Mouse (Mus musculus): ENCODE results near the gene Eif2s3x. TPM values are rescaled to one million over a fixed set of nuclear protein-coding genes. Genes with fewer than 3 reads are reported as not detected.

Gene Eif2s3x
- polyA plus RNA-seq, 1 experiment = 23.6 TPM

DNA sequence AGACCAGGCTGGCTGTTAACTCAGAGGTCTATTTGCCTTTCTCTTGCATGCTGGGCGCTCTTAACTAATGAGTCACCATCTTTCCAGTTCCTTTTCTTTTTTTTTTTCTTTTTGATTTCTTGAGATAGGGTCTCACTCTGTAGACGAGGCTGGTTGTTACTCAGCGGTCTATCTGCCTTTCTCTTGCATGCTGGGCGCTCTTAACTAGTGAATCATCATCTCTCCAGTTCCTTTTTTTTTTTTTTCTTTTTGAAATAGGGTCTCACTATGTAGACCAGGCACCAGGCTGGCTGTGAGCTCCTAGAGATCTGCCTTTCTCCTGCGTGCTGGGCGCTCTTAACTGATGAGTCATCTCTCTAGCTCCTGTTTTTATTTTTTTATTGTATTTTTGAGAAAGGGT, 43.3 kb downstream of the Eif2s3x start:
- H3K36me3 ChIP-seq (ENCODE audit: control insufficient read depth, insufficient read depth, low read length) = no peaks in the 10 kb centered on the region
- H3K27me3 ChIP-seq (ENCODE audit: control insufficient read depth, insufficient read depth, low read length) = no peaks in the 10 kb centered on the region
- H3K27ac ChIP-seq (ENCODE audit: insufficient read depth, low read length) = no peak overlapping the region
- no peak for DNase-seq (ENCODE audit: low read depth in 1 of 2, low spot score in 2 of 2)
- WGBS = 66% methylated on average over 6 of the region's 6 CpGs
- H3K4me3 ChIP-seq (ENCODE audit: extremely low read depth, insufficient read depth, insufficient read length) = no peak overlapping the region
- TF ChIP-seq CTCF (IDR thresholded peaks at IDR 0.05; ENCODE audit: extremely low read depth, insufficient read depth, insufficient read length, insufficient replicate concordance) (no peak), POLR2A (IDR thresholded peaks at IDR 0.05; ENCODE audit: low read depth, low read length) (no peak)
- no peaks in the 10 kb centered on the region for H3K4me1 ChIP-seq (ENCODE audit: control insufficient read depth, insufficient read depth, insufficient read length)

DNA sequence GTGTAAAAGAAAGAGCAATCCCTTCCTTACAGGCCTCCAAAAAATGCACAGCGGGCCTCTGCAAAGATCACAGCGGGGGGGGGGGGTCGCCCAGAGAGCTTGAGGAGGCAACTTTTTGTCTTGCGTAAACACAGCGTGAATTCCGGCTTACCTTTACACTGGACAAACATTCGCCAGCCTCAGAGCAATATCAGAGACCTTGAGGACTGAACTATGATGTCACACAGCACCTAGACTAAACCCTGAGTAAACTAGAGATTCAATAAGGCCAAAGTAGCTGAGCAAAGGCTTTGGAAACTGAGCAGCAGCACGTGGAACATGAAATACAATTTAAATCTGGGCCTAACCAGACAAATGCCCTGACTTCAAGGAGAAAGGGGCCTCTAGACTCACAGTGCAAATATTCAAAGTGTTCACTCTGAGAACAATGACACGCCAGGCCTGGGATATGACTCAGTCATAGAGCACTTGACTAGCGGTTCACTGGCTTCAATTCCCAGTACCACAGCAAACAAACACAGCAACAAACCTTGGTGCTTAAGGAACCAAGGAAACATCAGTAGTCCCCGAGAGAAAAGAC, 60.3 kb downstream of the Eif2s3x start:
- H3K4me3 ChIP-seq (ENCODE audit: extremely low read depth, insufficient read depth, insufficient read length) = no peak overlapping the region
- 67% methylated on average over 11 of the region's 11 CpGs for WGBS
- H3K27me3 ChIP-seq (ENCODE audit: control insufficient read depth, insufficient read depth, low read length) = no peaks in the 10 kb centered on the region
- no peak for DNase-seq (ENCODE audit: low read depth in 1 of 2, low spot score in 2 of 2)
- no peaks in the 10 kb centered on the region for H3K4me1 ChIP-seq (ENCODE audit: control insufficient read depth, insufficient read depth, insufficient read length)
- TF ChIP-seq POLR2A (IDR thresholded peaks at IDR 0.05; ENCODE audit: low read depth, low read length) = no peak
- no peak for TF ChIP-seq CTCF (IDR thresholded peaks at IDR 0.05; ENCODE audit: extremely low read depth, insufficient read depth, insufficient read length, insufficient replicate concordance)
- no peak overlapping the region for H3K27ac ChIP-seq (ENCODE audit: insufficient read depth, low read length)
- H3K36me3 ChIP-seq (ENCODE audit: control insufficient read depth, insufficient read depth, low read length) = no peaks in the 10 kb centered on the region

DNA sequence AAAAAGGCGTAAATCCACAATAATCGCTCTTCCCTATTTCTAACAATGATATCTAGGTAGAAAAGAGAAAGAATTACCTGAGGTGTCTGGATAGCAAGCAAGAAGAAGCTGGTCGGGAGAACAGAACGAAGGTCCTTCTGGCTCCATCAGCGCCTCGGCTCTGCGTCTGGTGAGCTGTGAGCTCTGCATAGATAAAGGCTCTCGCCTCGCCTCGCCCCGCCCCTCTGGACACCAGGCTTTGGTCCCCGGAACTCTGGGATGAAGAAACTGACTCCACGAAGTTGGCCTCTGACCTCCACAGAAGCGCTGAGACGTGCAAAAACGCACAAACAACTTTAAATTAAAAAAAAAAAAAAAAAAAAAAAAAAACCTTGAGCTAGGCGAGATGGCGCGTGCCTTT, 62.2 kb downstream of the Eif2s3x start:
- H3K27me3 ChIP-seq (ENCODE audit: control insufficient read depth, insufficient read depth, low read length) = no peaks in the 10 kb centered on the region
- no peaks in the 10 kb centered on the region for H3K36me3 ChIP-seq (ENCODE audit: control insufficient read depth, insufficient read depth, low read length)
- 89% methylated on average over 19 of the region's 19 CpGs for WGBS
- TF ChIP-seq POLR2A (IDR thresholded peaks at IDR 0.05; ENCODE audit: low read depth, low read length) (no peak), CTCF (IDR thresholded peaks at IDR 0.05; ENCODE audit: extremely low read depth, insufficient read depth, insufficient read length, insufficient replicate concordance) (no peak)
- no peaks in the 10 kb centered on the region for H3K4me1 ChIP-seq (ENCODE audit: control insufficient read depth, insufficient read depth, insufficient read length)
- H3K27ac ChIP-seq (ENCODE audit: insufficient read depth, low read length) = no peak overlapping the region
- DNase-seq (ENCODE audit: low read depth in 1 of 2, low spot score in 2 of 2) = no peak
- no peak overlapping the region for H3K4me3 ChIP-seq (ENCODE audit: extremely low read depth, insufficient read depth, insufficient read length)

DNA sequence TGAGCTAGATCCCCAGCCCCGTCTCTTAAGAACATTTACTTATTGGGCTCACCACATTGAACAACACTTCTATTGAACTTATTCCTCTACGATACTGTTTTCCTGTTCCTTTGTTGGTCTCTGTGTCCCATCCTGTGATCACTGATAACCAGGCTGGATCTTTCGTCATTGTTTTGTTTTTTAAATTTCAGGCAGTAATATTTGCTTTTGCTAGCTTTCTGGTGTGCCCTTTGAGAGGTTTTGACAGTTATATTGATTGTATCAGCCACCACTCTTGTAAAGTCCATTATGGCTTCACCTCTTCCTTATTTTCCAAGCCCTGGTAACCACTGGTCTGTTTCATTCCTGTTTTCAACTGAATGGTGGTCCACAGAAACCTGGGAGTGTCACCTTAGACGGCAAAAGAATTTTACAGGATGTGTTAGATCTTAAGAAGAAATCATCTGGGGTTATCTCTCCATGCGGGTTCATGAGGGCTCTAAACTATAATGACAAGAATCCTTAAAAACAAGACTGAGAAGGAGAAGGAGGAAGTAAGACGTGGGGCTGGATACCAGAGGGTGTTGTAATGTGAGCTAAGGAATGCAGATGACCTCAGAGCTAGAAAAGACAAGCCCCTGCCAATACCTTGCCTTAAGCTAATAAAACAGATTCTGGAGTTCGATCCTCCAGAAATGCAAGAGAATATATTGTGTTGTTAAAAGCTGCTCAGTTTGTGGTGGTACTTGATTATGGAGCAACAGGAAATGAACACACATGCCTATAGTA, 70.5 kb downstream of the Eif2s3x start:
- Histone ChIP-seq H3K27me3 (ENCODE audit: control insufficient read depth, insufficient read depth, low read length) (no peaks in the 10 kb centered on the region), H3K4me1 (ENCODE audit: control insufficient read depth, insufficient read depth, insufficient read length) (no peaks in the 10 kb centered on the region), H3K4me3 (ENCODE audit: extremely low read depth, insufficient read depth, insufficient read length) (no peak overlapping the region), H3K27ac (ENCODE audit: insufficient read depth, low read length) (no peak overlapping the region), H3K36me3 (ENCODE audit: control insufficient read depth, insufficient read depth, low read length) (no peaks in the 10 kb centered on the region)
- TF ChIP-seq POLR2A (IDR thresholded peaks at IDR 0.05; ENCODE audit: low read depth, low read length) = no peak
- no peak for TF ChIP-seq CTCF (IDR thresholded peaks at IDR 0.05; ENCODE audit: extremely low read depth, insufficient read depth, insufficient read length, insufficient replicate concordance)
- WGBS = 68% methylated on average over 7 of the region's 7 CpGs
- DNase-seq (ENCODE audit: low read depth in 1 of 2, low spot score in 2 of 2) = no peak

DNA sequence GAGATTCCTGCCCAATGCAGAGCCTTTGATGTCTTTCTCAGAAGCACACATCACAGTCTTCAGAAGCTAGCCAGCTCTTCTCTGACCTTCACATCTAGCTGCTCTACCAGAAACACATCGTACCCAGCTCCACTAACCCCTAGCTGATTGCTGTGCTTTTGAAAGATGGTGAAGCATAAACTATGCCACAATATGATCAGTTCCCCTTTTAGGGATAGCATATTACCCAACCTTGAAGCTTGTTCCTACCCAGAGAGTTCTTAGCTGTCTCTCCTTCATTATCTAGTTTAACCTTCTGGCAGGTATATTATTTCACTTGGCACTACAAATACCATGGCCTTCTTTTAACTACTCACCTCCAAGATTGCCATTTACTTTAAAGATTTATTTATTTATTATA, 72.6 kb downstream of the Eif2s3x start:
- no peak overlapping the region for H3K4me3 ChIP-seq (ENCODE audit: extremely low read depth, insufficient read depth, insufficient read length)
- H3K36me3 ChIP-seq (ENCODE audit: control insufficient read depth, insufficient read depth, low read length) = no peaks in the 10 kb centered on the region
- WGBS = 56% methylated on average over 1 of the region's 1 CpGs
- TF ChIP-seq CTCF (IDR thresholded peaks at IDR 0.05; ENCODE audit: extremely low read depth, insufficient read depth, insufficient read length, insufficient replicate concordance) = no peak
- TF ChIP-seq POLR2A (IDR thresholded peaks at IDR 0.05; ENCODE audit: low read depth, low read length) = no peak
- no peaks in the 10 kb centered on the region for H3K4me1 ChIP-seq (ENCODE audit: control insufficient read depth, insufficient read depth, insufficient read length)
- H3K27ac ChIP-seq (ENCODE audit: insufficient read depth, low read length) = no peak overlapping the region
- H3K27me3 ChIP-seq (ENCODE audit: control insufficient read depth, insufficient read depth, low read length) = no peaks in the 10 kb centered on the region
- no peak for DNase-seq (ENCODE audit: low read depth in 1 of 2, low spot score in 2 of 2)

Other genes starting within 250 kb of the Eif2s3x start
- not detected in 2 replicates for gene AU015836, start 244.2 kb downstream of the Eif2s3x start, polyA plus RNA-seq (2012; rRNA removed)
- gene Zfx, start 89.2 kb downstream of the Eif2s3x start, polyA plus RNA-seq (2012; rRNA removed) = 3.7 and 3.8 TPM in 2 replicates
- 4.2 and 10.8 TPM in 2 replicates for gene Klhl15, start 21.7 kb upstream of the Eif2s3x start, polyA plus RNA-seq (2012; rRNA removed)
- gene Fam90a1b, start 153.9 kb upstream of the Eif2s3x start, polyA plus RNA-seq (2012; rRNA removed) = not detected in 2 replicates
- gene Apoo, start 154.3 kb upstream of the Eif2s3x start, polyA plus RNA-seq (2012; rRNA removed) = 0.56 and 0.79 TPM in 2 replicates

Data from spleen, adult 2 months (tissue).